Mouse (Mus musculus) retina, embryonic 14.5 days (tissue): ENCODE measurements at regions not wholly inside any gene's neighbourhood (a gene's known extent, or its start where the extent isn't known, plus 50 kb on each side); places are given as distances from the start of the nearest gene placed in this dataset.
"Not testable (repeated sequence)": the region's sequence is repeated elsewhere in the genome, so short reads cannot be mapped to it uniquely, and the experiment has no call there.

Experiments used
- DNase-seq: peaks from one replicate; pipeline ENCODE4 v3.0.0-alpha.2; 2015; ENCODE audit warnings: low spot score

DNA sequence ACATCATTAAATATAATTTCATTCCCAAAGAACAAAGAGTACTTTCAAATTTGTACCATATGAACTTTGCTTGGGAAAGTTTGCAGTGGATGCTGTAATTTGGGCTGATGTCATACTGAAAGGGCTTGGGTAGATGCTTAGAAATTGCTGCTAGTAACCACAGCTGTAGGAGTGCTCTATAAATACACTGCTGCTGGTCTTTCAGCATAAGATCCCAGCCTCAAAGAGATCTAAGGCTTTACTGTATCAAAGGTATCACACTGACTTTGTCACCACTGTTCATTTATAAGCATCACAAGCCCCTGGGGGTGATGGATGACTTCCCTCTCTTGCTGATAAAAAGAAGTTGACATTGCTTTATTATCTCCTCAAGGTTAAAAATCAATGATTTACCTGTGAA is 497.2 kb downstream of the Pla2g4a start:
- no peak for DNase-seq

DNA sequence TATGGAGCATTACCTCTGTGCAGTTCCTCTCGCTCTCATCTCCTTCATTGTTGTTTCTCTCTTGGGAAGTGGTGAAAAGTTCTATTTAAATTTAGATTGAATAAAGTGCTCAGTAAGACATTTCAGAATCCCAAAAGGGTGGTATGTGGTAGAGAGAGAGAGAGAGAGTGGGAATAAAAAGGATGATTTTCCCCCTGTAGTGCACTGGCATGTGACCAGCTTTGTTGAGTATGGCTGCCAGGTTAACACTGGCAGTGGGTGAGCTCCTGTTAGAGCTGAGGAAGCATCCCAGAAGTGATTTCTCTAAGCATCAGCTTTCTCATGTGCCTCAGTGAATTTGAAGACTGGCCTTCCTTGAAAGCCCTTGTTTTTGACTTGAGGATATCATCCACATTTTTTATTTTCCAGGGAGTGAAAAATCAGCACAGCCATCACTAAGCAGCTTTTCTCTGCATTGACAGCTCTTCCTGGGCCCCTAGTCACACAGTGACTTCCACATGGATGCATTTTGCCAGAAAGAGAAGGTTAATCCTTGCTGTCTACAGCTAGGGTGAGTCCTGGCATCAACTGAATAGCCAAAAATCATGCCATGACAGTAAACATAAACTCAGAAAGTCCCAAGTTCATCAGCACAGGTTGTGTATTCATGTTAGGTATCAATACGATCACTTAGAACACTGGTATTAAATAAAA is 511.1 kb downstream of the Pla2g4a start:
- DNase-seq = peak; percentile 5

DNA sequence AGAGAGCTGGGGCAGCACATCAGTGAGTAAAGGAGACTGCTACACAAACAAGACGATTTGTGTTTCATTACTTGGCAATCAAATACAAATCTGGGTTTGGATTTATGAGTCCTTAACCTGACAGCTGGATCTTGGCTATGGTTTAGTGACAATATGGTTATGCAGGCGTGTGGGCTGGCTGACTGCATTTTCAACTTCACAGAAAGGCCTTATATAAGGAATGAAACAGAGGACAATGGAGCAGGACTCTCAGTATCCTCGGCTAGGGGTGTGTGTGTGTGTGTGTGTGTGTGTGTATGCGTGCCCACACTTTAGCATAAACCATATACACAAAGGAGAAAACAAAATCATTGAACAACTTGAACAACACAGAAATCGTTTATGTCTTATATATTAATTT is 512.6 kb downstream of the Pla2g4a start:
- DNase-seq = no peak

DNA sequence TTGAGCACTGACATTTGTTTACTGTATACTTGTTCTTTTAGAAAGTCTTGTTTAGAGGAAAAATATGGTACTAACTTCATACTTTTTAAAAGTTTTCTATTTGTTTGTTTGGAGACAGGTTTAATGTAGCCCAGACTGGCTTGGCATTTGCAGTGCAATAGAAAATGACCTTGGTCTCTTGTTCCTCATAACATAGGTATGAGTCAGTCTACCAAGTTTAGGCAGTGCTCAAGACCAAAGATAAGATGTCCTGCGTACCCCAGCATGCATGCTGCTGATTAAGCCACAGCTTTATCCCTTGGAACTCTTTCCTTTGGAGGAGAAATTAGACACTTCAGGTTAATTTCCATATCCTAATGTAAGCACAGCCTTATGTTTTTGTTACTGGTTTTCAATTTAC is 550.1 kb downstream of the Pla2g4a start:
- DNase-seq = no peak

DNA sequence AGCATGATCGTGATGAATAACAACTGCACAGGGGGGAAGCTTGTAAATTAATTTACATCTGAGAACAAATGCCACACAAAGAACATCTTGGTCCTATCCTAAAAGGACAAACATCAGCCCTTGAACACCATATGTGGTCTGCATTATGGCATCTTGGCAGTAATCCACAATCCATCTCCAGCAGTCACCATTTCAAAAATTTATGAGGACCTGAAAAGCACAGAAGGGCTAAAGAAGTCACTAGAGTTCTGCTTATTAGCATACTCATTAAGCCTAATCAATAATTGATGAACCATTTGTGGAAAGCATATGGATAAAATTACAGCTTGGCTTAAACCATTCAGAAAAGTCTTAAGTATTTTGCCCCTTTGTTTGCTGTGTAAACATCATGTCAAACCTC is 555.7 kb downstream of the Pla2g4a start:
- peak; percentile 43 for DNase-seq

DNA sequence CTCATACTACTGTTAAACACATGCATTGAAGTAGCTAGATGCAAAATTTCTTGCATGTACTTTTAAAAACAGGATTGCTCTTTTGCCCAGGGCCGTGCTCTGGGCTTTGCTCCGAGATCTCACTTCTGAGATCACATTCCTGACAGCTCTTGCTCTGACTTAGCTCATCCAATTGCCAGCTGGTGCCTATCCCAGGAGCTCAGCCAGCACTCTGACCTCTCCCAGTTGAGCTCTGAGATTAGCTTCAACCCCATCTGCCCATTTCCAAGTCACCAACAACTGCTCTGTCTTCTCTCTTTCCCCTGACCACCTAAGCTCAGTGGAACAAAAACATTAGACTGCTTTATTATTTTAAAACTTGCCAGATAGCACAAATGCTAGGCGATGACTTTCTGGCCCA is 572.4 kb downstream of the Pla2g4a start:
- no peak for DNase-seq

DNA sequence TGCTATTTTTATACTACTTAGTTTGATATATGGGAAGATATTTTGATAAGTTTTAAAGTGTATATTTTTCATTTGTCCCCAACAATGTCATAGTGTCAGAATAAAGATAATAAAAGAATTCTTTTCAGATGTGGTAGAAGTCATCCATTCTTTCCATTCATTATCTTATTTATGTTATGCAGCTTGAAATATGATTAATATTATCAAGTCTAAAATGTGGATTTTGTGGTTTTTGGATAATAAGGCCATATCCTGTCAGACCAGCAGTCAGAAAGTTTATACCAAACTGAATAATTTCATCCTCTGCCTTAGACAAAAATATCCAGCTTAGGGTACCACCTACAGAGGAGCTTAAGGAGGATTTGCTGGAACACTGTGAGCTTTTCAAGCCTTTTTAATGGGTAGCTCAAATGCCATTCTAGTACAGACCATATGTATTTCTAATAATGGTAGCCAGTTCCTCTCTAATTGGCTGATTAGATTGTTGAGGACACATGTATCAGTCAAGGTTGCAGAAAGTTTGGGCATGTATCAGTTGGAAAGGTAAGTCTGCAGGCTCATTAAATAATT is 609.7 kb downstream of the Pla2g4a start:
- DNase-seq = no peak

DNA sequence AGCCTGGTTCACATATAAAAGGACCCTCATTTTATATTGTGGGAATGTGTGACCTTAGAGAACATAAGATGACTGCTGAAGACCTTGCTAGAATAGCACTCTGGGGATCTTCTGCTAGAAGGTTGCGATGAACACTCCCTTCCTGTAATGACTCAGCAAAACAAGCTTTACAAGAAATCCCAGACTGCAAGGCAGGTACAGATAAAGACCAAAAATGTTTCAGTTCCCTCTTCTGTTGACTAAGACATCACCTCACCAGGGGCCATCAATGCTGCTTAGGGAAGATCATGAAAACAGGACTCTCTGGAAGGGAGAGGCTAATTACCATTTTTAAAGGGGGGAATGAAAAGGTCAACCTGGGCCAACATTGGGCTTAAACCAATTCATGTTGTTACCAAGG is 613.7 kb downstream of the Pla2g4a start:
- DNase-seq = no peak

DNA sequence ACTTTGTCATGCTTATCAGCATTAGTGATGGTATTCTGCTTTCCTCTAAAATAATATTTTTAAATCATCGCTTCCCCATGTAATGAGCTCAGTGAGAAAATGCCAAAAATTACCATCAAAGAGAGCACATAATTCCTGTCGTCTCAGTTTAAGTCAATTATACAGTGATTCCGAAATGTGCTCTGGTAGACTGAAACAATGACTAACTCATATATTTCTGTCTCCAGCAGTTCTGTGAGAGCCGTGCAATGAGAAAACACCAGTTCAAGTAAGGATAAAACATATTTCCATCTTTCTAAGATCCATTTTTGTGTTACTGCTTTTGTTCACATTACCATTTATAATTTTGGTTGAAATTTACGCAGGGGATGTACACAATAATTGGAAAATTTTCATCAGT is 622.9 kb downstream of the Pla2g4a start:
- no peak for DNase-seq

DNA sequence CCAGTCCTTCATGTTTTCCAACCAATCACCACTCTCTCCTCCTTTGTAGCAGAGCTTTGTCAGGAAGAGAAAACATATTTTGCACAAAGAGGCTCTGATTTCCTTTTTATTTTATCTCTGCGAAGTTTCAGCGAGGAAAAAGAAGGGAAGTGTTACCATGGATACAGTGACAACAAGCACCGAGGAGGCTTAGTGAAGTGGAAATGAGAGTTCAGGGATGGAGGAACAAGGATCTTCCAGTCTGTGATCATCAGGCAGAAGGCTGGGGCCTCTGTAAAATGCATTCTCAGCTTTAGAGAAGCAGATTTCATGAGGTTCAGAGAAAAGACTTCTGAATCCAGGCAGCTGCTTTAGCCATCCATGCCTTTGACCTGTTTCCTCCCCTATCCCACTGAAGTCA is 628.9 kb downstream of the Pla2g4a start:
- peak; percentile 58 for DNase-seq

DNA sequence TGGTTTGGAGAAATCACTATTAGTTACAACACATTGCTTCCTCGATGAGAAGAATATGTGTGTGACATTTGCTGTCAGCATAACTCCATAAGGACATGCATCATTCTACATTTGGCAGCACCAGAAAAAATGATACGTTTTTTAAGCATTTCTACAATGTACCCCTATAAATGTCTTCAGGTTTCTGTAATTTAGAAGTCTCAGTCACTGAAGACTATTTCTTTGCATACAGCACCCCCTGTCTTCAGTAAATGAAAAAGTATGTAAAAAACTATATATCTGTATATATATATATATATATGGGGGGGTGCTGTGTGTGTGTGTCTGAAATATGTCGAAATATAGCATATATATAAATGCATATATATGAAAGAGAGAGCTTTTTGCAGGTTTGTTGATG is 633.9 kb downstream of the Pla2g4a start:
- DNase-seq = no peak

DNA sequence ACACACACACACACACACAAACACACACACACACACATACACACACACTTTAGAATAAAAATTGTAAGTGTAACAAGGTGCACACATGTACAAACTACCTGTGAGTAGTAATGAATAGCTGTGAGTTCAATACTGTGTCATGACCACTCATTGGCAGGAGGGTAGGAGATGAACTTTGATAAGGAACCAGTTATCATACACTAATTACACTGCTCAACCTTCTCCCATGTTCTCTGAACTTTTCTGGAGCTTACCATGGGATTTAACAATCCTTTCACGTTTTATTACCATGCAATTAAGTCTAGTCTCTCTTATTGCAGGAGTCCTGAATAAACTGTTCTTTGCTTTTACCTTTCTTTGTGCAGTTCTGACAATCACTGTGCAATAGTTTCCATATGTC is 638.0 kb downstream of the Pla2g4a start:
- no peak for DNase-seq

DNA sequence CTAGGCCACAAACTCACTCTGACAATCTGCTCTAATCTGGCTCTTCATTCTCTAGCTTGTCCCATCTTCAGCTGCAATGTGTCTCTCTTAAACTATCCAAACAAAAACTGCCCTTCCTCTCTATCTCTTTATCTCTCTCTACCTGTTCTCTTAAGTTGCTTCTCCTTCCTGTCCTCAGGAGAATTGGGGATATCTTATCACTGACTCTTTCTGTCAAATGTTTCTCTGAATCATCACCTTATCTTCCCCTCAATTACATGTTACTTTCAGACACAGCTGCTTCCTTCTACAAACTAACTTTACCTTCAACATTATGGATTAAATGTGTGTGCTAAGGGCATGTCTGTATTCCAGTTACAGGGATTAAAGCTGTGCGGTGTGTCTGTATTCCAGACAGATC is 671.4 kb downstream of the Pla2g4a start:
- no peak for DNase-seq

DNA sequence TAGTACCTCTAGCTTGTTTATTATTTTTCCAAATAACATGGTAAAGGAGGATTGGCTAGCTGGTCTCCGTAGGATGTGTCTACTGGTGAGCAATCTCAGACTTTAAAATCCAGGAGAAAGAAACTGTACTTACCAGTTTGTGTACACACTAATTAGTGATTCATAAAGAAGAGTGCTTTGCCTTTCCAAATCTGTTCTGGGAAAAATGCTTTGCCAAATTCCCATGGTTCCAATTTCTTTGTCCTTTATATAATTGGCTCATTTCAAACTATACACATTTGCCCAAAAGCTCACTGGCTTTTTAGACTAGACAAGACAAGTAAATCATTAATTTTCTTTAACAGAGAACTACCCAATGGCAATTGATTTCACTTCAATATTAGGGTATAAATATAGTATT is 686.2 kb downstream of the Pla2g4a start:
- DNase-seq = no peak

DNA sequence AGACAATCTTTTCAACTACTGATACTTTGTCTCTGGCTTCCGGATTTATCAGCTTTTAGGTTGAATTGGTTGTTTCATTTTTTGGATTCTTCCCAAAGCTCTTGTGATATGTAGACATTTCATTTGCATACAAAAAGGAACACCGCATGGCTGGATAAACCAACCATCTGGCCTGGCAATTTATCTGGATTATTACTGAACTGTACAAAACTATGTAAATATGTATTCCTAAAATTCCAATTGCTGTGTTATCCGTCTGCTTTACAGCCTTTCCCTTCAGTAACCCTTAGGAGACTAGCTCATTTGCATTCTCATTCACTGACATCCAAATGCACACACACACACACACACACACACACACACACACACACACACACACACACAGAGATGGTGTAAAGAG is 704.2 kb downstream of the Pla2g4a start:
- no peak for DNase-seq

DNA sequence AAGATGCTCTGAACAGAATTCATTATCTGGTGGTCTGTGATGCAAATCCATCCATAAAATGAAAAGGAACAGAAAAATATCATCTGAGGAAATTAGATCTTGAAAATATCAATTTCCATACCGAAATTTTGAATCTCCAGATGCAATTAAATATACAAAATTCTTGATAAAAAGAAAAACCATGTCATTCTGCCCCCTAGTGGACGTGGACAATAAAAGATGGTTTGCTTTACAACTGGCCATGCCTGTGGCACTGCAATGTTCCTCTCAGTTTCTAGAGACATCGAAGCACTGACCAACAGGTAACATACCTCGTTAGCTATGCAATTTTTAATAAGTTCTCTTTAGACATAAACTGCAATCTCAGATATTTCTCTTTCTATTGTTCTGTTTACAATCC is 706.9 kb downstream of the Pla2g4a start:
- peak; percentile 38 for DNase-seq

DNA sequence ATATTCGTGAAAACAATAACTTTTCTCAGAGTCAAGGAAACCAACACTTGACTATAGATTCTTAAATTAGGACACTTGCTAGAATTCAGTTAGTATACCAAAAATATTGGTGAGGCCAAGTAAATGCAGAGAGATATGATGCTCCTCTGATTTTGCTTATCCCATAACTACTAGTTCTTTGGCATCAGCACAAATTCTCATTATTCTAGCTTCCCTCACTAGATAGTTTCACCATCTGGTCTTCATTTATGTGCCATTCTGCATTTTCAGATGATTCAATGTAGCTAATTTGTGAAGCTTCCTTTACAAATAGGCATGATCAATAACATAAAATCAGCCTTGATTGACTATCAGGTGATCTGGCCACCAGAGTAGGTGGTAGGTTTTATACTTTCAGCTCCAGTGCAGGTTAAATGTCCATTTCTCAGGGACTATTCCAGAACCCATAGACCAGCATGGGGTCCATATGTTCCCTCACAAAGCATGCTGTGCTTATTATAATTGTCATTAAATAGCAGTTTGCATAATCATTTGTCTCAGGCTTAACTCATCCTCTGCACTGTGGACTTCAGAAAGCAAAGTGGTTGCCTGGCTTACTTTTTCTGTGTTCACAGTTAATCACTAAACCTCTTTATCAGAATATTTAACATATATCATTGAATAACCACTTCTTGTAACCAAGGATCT is 722.6 kb downstream of the Pla2g4a start:
- no peak for DNase-seq

DNA sequence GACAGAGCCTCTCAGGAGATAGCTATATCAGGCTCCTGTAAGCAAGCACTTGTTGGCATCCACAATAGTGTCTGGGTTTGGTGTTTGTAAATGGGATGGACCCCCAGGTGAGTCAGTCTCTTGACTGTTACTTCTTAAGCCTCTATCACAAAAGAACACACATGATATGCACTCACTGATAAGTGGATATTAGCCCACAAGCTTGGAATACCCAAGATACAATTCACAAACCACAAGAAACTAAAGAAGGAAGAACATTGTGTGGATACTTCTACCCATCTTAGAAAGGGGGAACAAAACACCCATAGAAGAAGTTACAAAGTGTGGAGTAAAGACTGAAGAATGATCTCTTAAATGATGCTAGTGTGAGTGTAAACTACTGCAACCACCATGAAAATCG is 733.9 kb downstream of the Pla2g4a start:
- DNase-seq = not testable (repeated sequence)

DNA sequence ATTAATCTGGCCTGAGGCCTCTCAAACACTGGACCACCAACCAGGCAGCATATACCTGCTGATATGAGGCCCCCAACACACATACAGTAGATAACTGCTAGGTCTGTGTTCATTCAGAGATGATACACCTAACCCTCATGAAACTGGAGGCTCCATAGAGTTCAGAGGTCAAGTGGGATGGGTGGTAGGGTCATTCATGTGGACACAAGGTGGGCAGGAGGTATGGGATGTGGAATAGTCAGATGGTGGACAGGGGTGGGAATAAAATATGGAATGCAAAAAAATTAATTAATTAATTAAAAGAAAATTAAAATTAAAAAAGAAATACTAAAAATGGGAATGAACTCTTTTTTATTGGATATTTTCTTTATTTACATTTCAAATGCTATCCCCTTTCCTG is 734.7 kb downstream of the Pla2g4a start:
- no peak for DNase-seq

DNA sequence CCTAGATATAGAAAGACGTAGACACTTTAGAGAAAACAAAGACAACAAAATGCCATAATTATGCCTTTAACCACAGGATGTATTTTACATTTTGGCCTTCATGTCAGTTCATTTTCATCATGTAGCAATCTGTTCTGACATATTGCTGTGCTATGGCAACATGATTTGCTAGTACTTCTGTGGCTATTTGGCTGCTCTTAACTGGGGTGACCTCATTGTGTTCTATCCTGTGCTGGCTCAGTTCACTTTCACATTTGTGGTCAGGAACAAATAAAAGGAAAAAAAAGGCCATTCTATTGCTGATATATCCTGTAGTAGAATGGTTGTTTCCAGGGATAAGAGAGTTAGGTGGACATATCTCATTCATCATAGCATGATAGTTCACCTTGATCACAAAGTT is 758.5 kb downstream of the Pla2g4a start:
- no peak for DNase-seq

DNA sequence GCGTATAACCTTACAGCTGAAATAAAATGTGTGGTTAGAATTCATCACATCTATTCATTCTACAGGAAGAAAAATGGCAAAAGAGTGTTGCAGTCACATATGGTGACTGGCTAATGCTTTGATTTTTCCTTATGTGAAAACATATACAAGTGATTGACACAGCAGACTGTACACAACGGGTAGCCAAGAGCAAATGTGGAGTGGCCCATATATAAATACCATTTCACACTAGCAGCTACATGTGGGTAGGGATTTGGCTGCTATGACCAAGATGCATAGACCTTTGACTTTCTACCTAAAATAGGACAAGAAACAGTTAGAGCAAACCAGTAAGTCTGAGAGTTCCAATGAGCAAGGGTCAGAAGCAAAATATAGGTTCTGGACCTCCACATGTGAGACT is 761.8 kb downstream of the Pla2g4a start:
- DNase-seq = no peak

DNA sequence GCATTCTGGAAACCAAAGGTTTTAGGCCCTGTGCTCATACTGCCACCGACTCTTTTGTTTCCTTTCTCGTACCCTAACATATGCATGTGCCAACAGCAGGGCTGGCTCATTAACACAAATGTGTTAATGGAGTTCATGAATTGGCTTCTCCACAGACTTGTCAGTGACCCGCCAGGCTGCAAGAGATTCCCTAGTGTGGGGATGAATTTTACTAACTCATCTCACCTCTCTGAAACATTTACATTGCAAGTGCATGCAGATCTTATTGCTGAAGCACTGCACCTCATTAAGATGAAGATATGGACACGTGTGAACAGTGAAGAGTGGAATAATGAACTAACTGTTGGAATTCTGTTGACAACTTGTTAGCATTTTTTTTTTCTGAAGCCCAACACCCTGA is 762.2 kb downstream of the Pla2g4a start:
- no peak for DNase-seq
